9 mouse cellular contexts compared by ENCODE assay signal in genomic region chr7:97079145-97079544, GRCm38 (mm10). TPM values are rescaled to one million over a fixed set of nuclear protein-coding genes. Genes with fewer than 3 reads are reported as not detected.
DNase-seq lines count a peak whose midpoint lies in the region; ATAC-seq and TF ChIP-seq lines count a peak whose summit lies in the region.
"Had no signal": no experiment of that assay in that cellular context is flagged by ENCODE, and none has a peak within 500 bp of the region (broad histone marks: within the 10 kb centered on the region; RNA-seq: fewer than 3 reads in every experiment).

No protein-coding gene starts in this region.

- intact Hi-C loops in gastrocnemius, adult 2 months (cut with DNase I) = no loop called here

- no peak overlapping the region for H3K4me2 ChIP-seq in midbrain, embryonic 15.5 days
- H3K4me2 ChIP-seq in kidney, postnatal 0 days (ENCODE audit: low read length) = no peak overlapping the region

- H3K27me3 ChIP-seq in midbrain, embryonic 10.5 days (ENCODE audit: low read depth, poor library complexity, severe bottlenecking) = no peaks in the 10 kb centered on the region
- no peaks in the 10 kb centered on the region for H3K27me3 ChIP-seq in midbrain, embryonic 15.5 days (replicated peaks)
- no peaks in the 10 kb centered on the region for H3K27me3 ChIP-seq in kidney, postnatal 0 days (ENCODE audit: insufficient read depth, low read length)

- H3K4me3 ChIP-seq in midbrain, embryonic 10.5 days = no peak overlapping the region
- H3K4me3 ChIP-seq in midbrain, embryonic 15.5 days = no peak overlapping the region
- no peak overlapping the region for H3K4me3 ChIP-seq in bone marrow macrophage, adult 2 months (ENCODE audit: insufficient read depth, low read length)
- H3K4me3 ChIP-seq in gastrocnemius, adult 2 months = peak overlapping the region; percentile 49
- no peak overlapping the region for H3K4me3 ChIP-seq in kidney, postnatal 0 days (replicated peaks; ENCODE audit: low read depth, low read length)

- peak; percentile 48 for TF ChIP-seq CTCF in bone marrow macrophage, adult 2 months (IDR thresholded peaks at IDR 0.05; ENCODE audit: low read depth, low read length)
- peak; percentile 73 for TF ChIP-seq CTCF in gastrocnemius, adult 2 months (IDR thresholded peaks at IDR 0.05)
- peak; percentile 62 for TF ChIP-seq CTCF in kidney, postnatal 0 days (IDR thresholded peaks at IDR 0.05; ENCODE audit: low read depth)

- no peak overlapping the region for H3K9ac ChIP-seq in midbrain, embryonic 15.5 days
- no peak overlapping the region for H3K9ac ChIP-seq in kidney, postnatal 0 days (ENCODE audit: low read depth, low read length)

- H3K9me3 ChIP-seq in midbrain, embryonic 10.5 days (replicated peaks) = no peaks in the 10 kb centered on the region
- no peaks in the 10 kb centered on the region for H3K9me3 ChIP-seq in midbrain, embryonic 15.5 days
- no peaks in the 10 kb centered on the region for H3K9me3 ChIP-seq in kidney, postnatal 0 days (replicated peaks; ENCODE audit: low read length)

- no peak overlapping the region for H3K27ac ChIP-seq in midbrain, embryonic 10.5 days (replicated peaks)
- H3K27ac ChIP-seq in midbrain, embryonic 15.5 days = no peak overlapping the region
- H3K27ac ChIP-seq in bone marrow macrophage, adult 2 months (ENCODE audit: insufficient read depth, low read depth, low read length) = no peak overlapping the region
- peak overlapping the region; percentile 94 for H3K27ac ChIP-seq in gastrocnemius, adult 2 months
- H3K27ac ChIP-seq in kidney, postnatal 0 days = peak overlapping the region; percentile 75
- H3K27ac ChIP-seq: macrophage had no signal

- no peak for ATAC-seq in midbrain, embryonic 15.5 days (replicated peaks)
- no peak for ATAC-seq in kidney, postnatal 0 days (replicated peaks; ENCODE audit: low FRiP score, low read depth)

- no peaks in the 10 kb centered on the region for H3K36me3 ChIP-seq in midbrain, embryonic 10.5 days
- no peaks in the 10 kb centered on the region for H3K36me3 ChIP-seq in midbrain, embryonic 15.5 days (replicated peaks)
- H3K36me3 ChIP-seq in kidney, postnatal 0 days (ENCODE audit: insufficient read depth, low read length) = no peaks in the 10 kb centered on the region

- peak; percentile 15 for DNase-seq in midbrain, embryonic 10.5 days (ENCODE audit: low spot score)
- peak; percentile 25 for DNase-seq in gastrocnemius, adult 2 months
- DNase-seq in kidney, postnatal 0 days (ENCODE audit: low spot score) = peak; percentile 77
- DNase-seq in lung, postnatal 14 days = peak; percentile 59
- DNase-seq in ovary, adult 18-20 months (ENCODE audit: low spot score) = no peak
- no peak for DNase-seq in urinary bladder, postnatal 10 days (ENCODE audit: low spot score)

- TF ChIP-seq POLR2A in bone marrow macrophage, adult 2 months (IDR thresholded peaks at IDR 0.05; ENCODE audit: borderline replicate concordance, low read depth, low read length) = no peak

- whole genome bisulfite sequencing in midbrain, embryonic 10.5 days = 18% methylated on average over 6 of the region's 6 CpGs
- WGBS in midbrain, embryonic 15.5 days = 13% methylated on average over 6 of the region's 6 CpGs
- WGBS in kidney, postnatal 0 days = 18% methylated on average over 6 of the region's 6 CpGs

- H3K4me1 ChIP-seq in midbrain, embryonic 10.5 days = peaks cover 19% of the 10 kb centered on the region
- H3K4me1 ChIP-seq in midbrain, embryonic 15.5 days = peaks cover 17% of the 10 kb centered on the region
- H3K4me1 ChIP-seq in bone marrow macrophage, adult 2 months (ENCODE audit: control insufficient read depth, insufficient read depth, low read length) = peaks cover 46% of the 10 kb centered on the region
- H3K4me1 ChIP-seq in kidney, postnatal 0 days (replicated peaks; ENCODE audit: insufficient read depth, low read length) = peaks cover 4% of the 10 kb centered on the region; the same call in 1 of the 2 replicates

RNA-seq across cellular contexts. Expression of gene Gab2, which starts 2.2 kb away (rescaled TPM):
- polyA plus RNA-seq in midbrain, embryonic 10.5 days (2016; fragmentation: Nextera tagmentation; extraction: Ambion mirVana) = 7.1 and 9.1 TPM in 2 replicates
- polyA plus RNA-seq in midbrain, embryonic 15.5 days (2015; fragmentation: Nextera tagmentation; extraction: Ambion mirVana) = 22.3 and 23.3 TPM in 2 replicates
- 37.0 and 44.7 TPM in 2 replicates for polyA plus RNA-seq in bone marrow macrophage, adult 2 months (2012; ENCODE audit: insufficient read depth, insufficient read length, missing spikeins)
- 1 to 10 TPM; 6.1 to 6.3 TPM for total RNA-seq in gastrocnemius, adult 2 months (2021)
- polyA plus RNA-seq in kidney, postnatal 0 days (2015; fragmentation: Nextera tagmentation; extraction: Ambion mirVana) = 10.6 and 11.4 TPM in 2 replicates

Comparison
In these comparisons a context has a peak if more than half of its experiments do, and no peak if none do; other contexts are left out.
1. DNase-seq: peak in midbrain, embryonic 10.5 days (single experiment), gastrocnemius, adult 2 months (single experiment), kidney, postnatal 0 days (single experiment) and lung, postnatal 14 days (single experiment); none in ovary, adult 18-20 months (single experiment) and urinary bladder, postnatal 10 days (single experiment).
2. H3K27ac ChIP-seq: peak in gastrocnemius, adult 2 months (single experiment) and kidney, postnatal 0 days (single experiment); none in midbrain, embryonic 10.5 days (single experiment), midbrain, embryonic 15.5 days (single experiment) and bone marrow macrophage, adult 2 months (single experiment).
3. Peak in every context shown above with its lines, with median percentiles within 50 percentile points of each other: CTCF ChIP-seq.